In genomic region chr4:84838545-84838944, GRCm38 (mm10) we compare ENCODE assay signal across 15 mouse cellular contexts.
"Had no signal": no experiment of that assay in that cellular context is flagged by ENCODE, and none has a peak within 500 bp of the region (broad histone marks: within the 10 kb centered on the region; RNA-seq: fewer than 3 reads in every experiment).

No protein-coding gene starts in this region.

- DNase-seq: liver, postnatal 0 days; lung, adult 2 months; lung, postnatal 14 days; lung, postnatal 36 days; retina, postnatal 1 day; right cerebral cortex, adult 18-20 months; right cerebral cortex, postnatal 25 days; right cerebral cortex, postnatal 4 days; spleen, adult 18-20 months; thymus, adult 18-20 months; thymus, postnatal 14 days; thymus, postnatal 36 days had no signal

- ATAC-seq: liver, postnatal 0 days; lung, postnatal 0 days; midbrain, embryonic 13.5 days; midbrain, embryonic 15.5 days had no signal
